In the genomic region with DNA sequence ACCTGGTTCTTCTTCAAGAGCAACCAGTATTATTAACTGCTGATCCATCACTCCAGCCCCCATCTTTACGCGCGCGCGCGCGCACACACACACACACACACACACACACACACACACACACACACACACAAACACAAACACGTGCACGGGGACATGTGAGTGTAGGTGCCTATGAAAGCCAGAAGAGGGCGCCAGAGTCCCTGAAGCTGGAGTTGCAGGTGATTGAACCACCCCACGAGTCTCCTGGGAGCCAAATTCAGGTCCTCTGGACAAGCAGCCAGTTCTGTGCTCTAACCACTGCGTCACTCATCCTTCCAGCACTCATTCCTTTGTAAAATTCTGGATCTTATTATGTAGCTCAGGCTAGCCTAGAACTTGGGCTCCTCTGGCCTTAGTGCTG, we compare ENCODE assay signal across 25 mouse cellular contexts. TPM values are rescaled to one million over a fixed set of nuclear protein-coding genes. Genes with fewer than 3 reads are reported as not detected.
DNase-seq lines count a peak whose midpoint lies in the region; ATAC-seq and TF ChIP-seq lines count a peak whose summit lies in the region.
"Had no signal": no experiment of that assay in that cellular context is flagged by ENCODE, and none has a peak within 500 bp of the region (broad histone marks: within the 10 kb centered on the region; RNA-seq: fewer than 3 reads in every experiment).

No protein-coding gene starts in this region.

- no peak for DNase-seq in liver, adult 2 months (ENCODE audit: extremely low read depth, low read depth, low spot score)
- DNase-seq in liver, embryonic 11.5 days (ENCODE audit: low spot score): no peak
- DNase-seq in 416B (ENCODE audit: low read depth) (peak; percentile 40), ZHBTc4 (ENCODE audit: low read depth, low spot score) (peak; percentile 87)
- no peak for DNase-seq in left cerebral cortex, adult 18-20 months (ENCODE audit: low spot score in 2 of 2)
- no peak for DNase-seq in hindbrain, embryonic 14.5 days (ENCODE audit: low spot score)
- DNase-seq: adrenal gland, postnatal 25 days; cerebellum, adult 9-11 months; heart, postnatal 4 days; kidney, postnatal 10 days; liver, embryonic 13.5 days; right cerebral cortex, postnatal 25 days; spleen, adult 18-20 months; thymus, postnatal 36 days had no signal

- no peaks in the 10 kb centered on the region for H3K79me2 ChIP-seq in liver, adult 2 months (ENCODE audit: control insufficient read depth, insufficient read depth, low read length)

- H3K4me2 ChIP-seq in liver, embryonic 11.5 days: no peak overlapping the region
- H3K4me2 ChIP-seq in hindbrain, embryonic 14.5 days (replicated peaks): no peak overlapping the region
- H3K4me2 ChIP-seq: embryonic facial prominence, embryonic 15.5 days; hindbrain, embryonic 15.5 days; intestine, embryonic 15.5 days; liver, embryonic 13.5 days; lung, embryonic 15.5 days; neural tube, embryonic 15.5 days had no signal

- no peaks in the 10 kb centered on the region for H3K36me3 ChIP-seq in liver, adult 2 months (ENCODE audit: control insufficient read depth, insufficient read depth, low read length)
- no peaks in the 10 kb centered on the region for H3K36me3 ChIP-seq in liver, embryonic 11.5 days (ENCODE audit: control insufficient read depth, insufficient read depth, low read length)
- H3K36me3 ChIP-seq in E14TG2a.4 (ENCODE audit: insufficient read depth, low read length): no peaks in the 10 kb centered on the region
- no peaks in the 10 kb centered on the region for H3K36me3 ChIP-seq in hindbrain, embryonic 14.5 days (replicated peaks; ENCODE audit: control insufficient read depth, insufficient read depth)
- H3K36me3 ChIP-seq: embryonic facial prominence, embryonic 15.5 days; heart, embryonic 10.5 days; hindbrain, embryonic 15.5 days; intestine, embryonic 15.5 days; limb, embryonic 10.5 days; liver, embryonic 13.5 days; lung, embryonic 15.5 days; midbrain, embryonic 10.5 days; neural tube, embryonic 15.5 days had no signal

- no peaks in the 10 kb centered on the region for H3K4me1 ChIP-seq in liver, adult 2 months (ENCODE audit: control insufficient read depth, insufficient read depth, low read length)
- H3K4me1 ChIP-seq in liver, embryonic 11.5 days (replicated peaks; ENCODE audit: control insufficient read depth, insufficient read depth, low read length): no peaks in the 10 kb centered on the region
- peaks cover 19% of the 10 kb centered on the region for H3K4me1 ChIP-seq in E14TG2a.4 (replicated peaks; ENCODE audit: low read depth, low read length)
- H3K4me1 ChIP-seq in hindbrain, embryonic 14.5 days (replicated peaks; ENCODE audit: control insufficient read depth, insufficient read depth, low read length): no peaks in the 10 kb centered on the region
- H3K4me1 ChIP-seq: heart, embryonic 10.5 days; hindbrain, embryonic 15.5 days; intestine, embryonic 15.5 days; limb, embryonic 10.5 days; liver, embryonic 13.5 days; midbrain, embryonic 10.5 days; neural tube, embryonic 15.5 days had no signal

- no peak overlapping the region for H3K4me3 ChIP-seq in liver, adult 2 months (ENCODE audit: insufficient read depth, low read depth, low read length)
- no peak overlapping the region for H3K4me3 ChIP-seq in liver, embryonic 11.5 days (ENCODE audit: low read depth, low read length)
- H3K4me3 ChIP-seq in E14TG2a.4 (replicated peaks; ENCODE audit: low read length): no peak overlapping the region
- H3K4me3 ChIP-seq in hindbrain, embryonic 14.5 days (replicated peaks; ENCODE audit: low read length): no peak overlapping the region
- H3K4me3 ChIP-seq: embryonic facial prominence, embryonic 15.5 days; heart, embryonic 10.5 days; hindbrain, embryonic 15.5 days; intestine, embryonic 15.5 days; limb, embryonic 10.5 days; liver, embryonic 13.5 days; lung, embryonic 15.5 days; midbrain, embryonic 10.5 days; neural tube, embryonic 15.5 days had no signal

- H3K9me3 ChIP-seq in liver, embryonic 11.5 days (ENCODE audit: control insufficient read depth, low read length): no peaks in the 10 kb centered on the region
- H3K9me3 ChIP-seq in E14TG2a.4 (ENCODE audit: low read length): no peaks in the 10 kb centered on the region
- H3K9me3 ChIP-seq in hindbrain, embryonic 14.5 days (ENCODE audit: control insufficient read depth, low read length): no peaks in the 10 kb centered on the region
- H3K9me3 ChIP-seq: embryonic facial prominence, embryonic 15.5 days; heart, embryonic 10.5 days; hindbrain, embryonic 15.5 days; intestine, embryonic 15.5 days; limb, embryonic 10.5 days; liver, embryonic 13.5 days; lung, embryonic 15.5 days; midbrain, embryonic 10.5 days; neural tube, embryonic 15.5 days had no signal

- no peak overlapping the region for H3K27ac ChIP-seq in liver, adult 2 months (replicated peaks; ENCODE audit: insufficient read depth, low read depth, low read length)
- H3K27ac ChIP-seq in liver, embryonic 11.5 days (ENCODE audit: low read depth, low read length): no peak overlapping the region
- no peak overlapping the region for H3K27ac ChIP-seq in hindbrain, embryonic 14.5 days
- H3K27ac ChIP-seq: embryonic facial prominence, embryonic 15.5 days; heart, embryonic 10.5 days; hindbrain, embryonic 15.5 days; intestine, embryonic 15.5 days; limb, embryonic 10.5 days; liver, embryonic 13.5 days; lung, embryonic 15.5 days; macrophage; midbrain, embryonic 10.5 days; neural tube, embryonic 15.5 days had no signal

- no peak overlapping the region for H3K9ac ChIP-seq in liver, adult 2 months (ENCODE audit: low read depth, low read length)
- no peak overlapping the region for H3K9ac ChIP-seq in liver, embryonic 11.5 days (ENCODE audit: low read depth, low read length)
- no peak overlapping the region for H3K9ac ChIP-seq in hindbrain, embryonic 14.5 days
- H3K9ac ChIP-seq: embryonic facial prominence, embryonic 15.5 days; hindbrain, embryonic 15.5 days; intestine, embryonic 15.5 days; liver, embryonic 13.5 days; lung, embryonic 15.5 days; neural tube, embryonic 15.5 days had no signal

- peak; percentile 28; the same call in 1 of the 2 replicates for TF ChIP-seq CTCF in liver, adult 2 months (IDR thresholded peaks at IDR 0.05; ENCODE audit: low read depth, low read length)
- TF ChIP-seq CTCF in E14TG2a.4 (conservative IDR thresholded peaks at IDR 0.05; ENCODE audit: low read length): peak; percentile 47

- ATAC-seq in liver, embryonic 11.5 days (replicated peaks; ENCODE audit: low FRiP score): no peak
- no peak for ATAC-seq in hindbrain, embryonic 14.5 days (ENCODE audit: low FRiP score)
- ATAC-seq: forebrain, embryonic 14.5 days; intestine, embryonic 15.5 days had no signal

- WGBS in liver, adult 2 months: 92% methylated on average over 12 of the region's 12 CpGs
- 86% methylated on average over 12 of the region's 12 CpGs for WGBS in liver, embryonic 11.5 days
- 91% methylated on average over 12 of the region's 12 CpGs for WGBS in hindbrain, embryonic 14.5 days

- no peak for TF ChIP-seq POLR2A in liver, adult 2 months (IDR thresholded peaks at IDR 0.05; ENCODE audit: extremely low read depth, insufficient read depth, low read length)

- no peaks in the 10 kb centered on the region for H3K27me3 ChIP-seq in liver, adult 2 months (ENCODE audit: control insufficient read depth, insufficient read depth, low read length)
- no peaks in the 10 kb centered on the region for H3K27me3 ChIP-seq in liver, embryonic 11.5 days (replicated peaks; ENCODE audit: control insufficient read depth, insufficient read depth, low read length)
- H3K27me3 ChIP-seq in E14TG2a.4 (ENCODE audit: insufficient read depth, low read length): no peaks in the 10 kb centered on the region
- no peaks in the 10 kb centered on the region for H3K27me3 ChIP-seq in hindbrain, embryonic 14.5 days (ENCODE audit: control insufficient read depth, insufficient read depth, low read length)
- H3K27me3 ChIP-seq: embryonic facial prominence, embryonic 15.5 days; hindbrain, embryonic 15.5 days; intestine, embryonic 15.5 days; liver, embryonic 13.5 days; lung, embryonic 15.5 days; neural tube, embryonic 15.5 days had no signal

RNA-seq across cellular contexts. Expression of a gene that starts 23.9 kb away (rescaled TPM):
- 0.74 and 1.3 TPM in 2 replicates for total RNA-seq in liver, adult 2 months (2014; rRNA removed)
- polyA plus RNA-seq in liver, adult 2 months (2012; rRNA removed): 0.22 and 0.43 TPM in 2 replicates
- 55.1 and 58.4 TPM in 2 replicates for polyA plus RNA-seq in liver, embryonic 11.5 days (2014; fragmentation: Nextera tagmentation; extraction: Ambion mirVana)
- total RNA-seq in left cerebral cortex, adult 18-20 months (2021): 100 to 1,000 TPM; 153 to 185 TPM
- 27.0 and 27.5 TPM in 2 replicates for polyA plus RNA-seq in hindbrain, embryonic 14.5 days (2014; fragmentation: Nextera tagmentation; extraction: Ambion mirVana)

Comparison
In these comparisons a context has a peak if more than half of its experiments do, and no peak if none do; other contexts are left out.
1. RNA of a gene that starts 23.9 kb away (polyA plus RNA-seq): 55.1 to 58.4 TPM in liver, embryonic 11.5 days and 27.0 to 27.5 TPM in hindbrain, embryonic 14.5 days; 0.22 to 0.43 TPM in liver, adult 2 months; every median in the first group is over 10 times any median in the second.
2. DNase-seq: peak in 416B (single experiment) and ZHBTc4 (single experiment); none in liver, adult 2 months (single experiment), liver, embryonic 11.5 days (single experiment), left cerebral cortex, adult 18-20 months (0 of 2) and hindbrain, embryonic 14.5 days (single experiment).